Mouse (Mus musculus): ENCODE data around the gene Trappc3l. TPM values are rescaled to one million over a fixed set of nuclear protein-coding genes. Genes with fewer than 3 reads are reported as not detected.
A peak's percentile ranks its signal among the peaks of the same experiment; 100 is the strongest.

Gene Trappc3l
- total and polyA plus RNA-seq, 3 experiments: not detected

DNA sequence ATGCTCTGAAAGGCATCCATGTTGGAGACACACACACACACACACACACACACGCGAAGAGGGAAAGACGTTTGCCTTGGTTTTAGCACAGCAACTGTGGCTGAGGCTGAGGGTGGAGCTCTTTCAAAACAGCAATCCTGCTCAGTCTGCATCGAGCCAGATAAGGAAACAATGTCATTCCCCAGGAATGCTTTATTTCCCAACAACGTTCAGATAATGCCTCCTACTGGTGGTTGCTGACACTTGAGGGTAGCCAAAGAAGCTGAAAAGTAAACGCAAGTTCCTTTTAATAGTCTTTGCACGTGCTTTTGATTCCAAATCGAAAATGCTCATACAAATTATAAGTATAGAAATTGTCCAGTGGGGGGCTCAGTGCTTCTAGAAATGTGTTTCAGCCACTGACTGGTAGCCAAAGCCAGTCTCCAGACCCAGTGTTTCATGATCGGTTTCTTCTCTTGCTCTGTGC lies 59.1 kb downstream of the Trappc3l start, which contains the start of gene Calhm5:
Gene Calhm5, minus strand, starts transcription at position 102 of the 466 bp plus-strand sequence.
- no peak within 1 kb of the TSS for H3K9ac ChIP-seq (ENCODE audit: insufficient read depth, low read depth)
- H3K4me2 ChIP-seq (ENCODE audit: insufficient read depth, low read depth, poor library complexity, severe bottlenecking): peak within 1 kb of the TSS; percentile 97
- H3K36me3 ChIP-seq (replicated peaks in 1 of 2; ENCODE audit: control insufficient read depth in 1 of 2, insufficient read depth in 1 of 2, low read length in 1 of 2): no peaks in the 10 kb centered on the region
- in situ Hi-C loops (cut with MboI; ENCODE audit: low pct_ligation_motif_present, low pct_unique_long_range_greater_than_20kb, low sequenced_read_pairs): no loop called here
- DNase-seq (ENCODE audit: extremely low read depth): no peak
- TF ChIP-seq ETS1 (conservative IDR thresholded peaks at IDR 0.05; ENCODE audit: low read depth, low read length) (no peak), RAD21 (IDR thresholded peaks at IDR 0.05; ENCODE audit: low read depth, low read length) (peak; percentile 54), CTCF (conservative IDR thresholded peaks at IDR 0.05 in 1 of 2, IDR thresholded peaks at IDR 0.05 in 1 of 2; ENCODE audit: low read depth in 2 of 2, low read length in 2 of 2) (peak in 1 of 2 experiments; percentile 61; a peak in 2 of 4 replicates), SMC3 (IDR thresholded peaks at IDR 0.05; ENCODE audit: low read depth, low read length) (peak; percentile 13; the same call in 1 of the 2 replicates), BHLHE40 (IDR thresholded peaks at IDR 0.05; ENCODE audit: low read depth, low read length) (peak; percentile 77), MAX (IDR thresholded peaks at IDR 0.05; ENCODE audit: low read length) (0 out of 2 replicates have a peak, but pooled peaks have one; percentile 33), ZNF384 (IDR thresholded peaks at IDR 0.05; ENCODE audit: low read depth, low read length) (no peak)
- H3K27me3 ChIP-seq (replicated peaks): peaks cover 17% of the 10 kb centered on the region
- no peaks in the 10 kb centered on the region for H3K9me3 ChIP-seq (replicated peaks; ENCODE audit: low read length)
- dilution Hi-C loops (cut with MboI; ENCODE audit: extremely low pct_ligation_motif_present, extremely low pct_unique_long_range_greater_than_20kb, low sequenced_read_pairs): no loop called here
- H3K27ac ChIP-seq (ENCODE audit: insufficient read depth, low read depth): no peak within 1 kb of the TSS
- H3K79me2 ChIP-seq (replicated peaks; ENCODE audit: control insufficient read depth, extremely low read depth, insufficient read depth, poor library complexity, severe bottlenecking): no peaks in the 10 kb centered on the region
- H3K4me3 ChIP-seq (replicated peaks in 1 of 3; ENCODE audit: low read depth in 2 of 3, low read length in 2 of 3, poor library complexity in 1 of 3): peak within 1 kb of the TSS in 2 of 3 experiments; percentile 9 to 38
- H3K4me1 ChIP-seq (ENCODE audit: control insufficient read depth in 1 of 2, insufficient read depth in 2 of 2): peaks cover 4 to 31% of the 10 kb centered on the region in 2 experiments; a peak in 3 of 4 replicates

DNA sequence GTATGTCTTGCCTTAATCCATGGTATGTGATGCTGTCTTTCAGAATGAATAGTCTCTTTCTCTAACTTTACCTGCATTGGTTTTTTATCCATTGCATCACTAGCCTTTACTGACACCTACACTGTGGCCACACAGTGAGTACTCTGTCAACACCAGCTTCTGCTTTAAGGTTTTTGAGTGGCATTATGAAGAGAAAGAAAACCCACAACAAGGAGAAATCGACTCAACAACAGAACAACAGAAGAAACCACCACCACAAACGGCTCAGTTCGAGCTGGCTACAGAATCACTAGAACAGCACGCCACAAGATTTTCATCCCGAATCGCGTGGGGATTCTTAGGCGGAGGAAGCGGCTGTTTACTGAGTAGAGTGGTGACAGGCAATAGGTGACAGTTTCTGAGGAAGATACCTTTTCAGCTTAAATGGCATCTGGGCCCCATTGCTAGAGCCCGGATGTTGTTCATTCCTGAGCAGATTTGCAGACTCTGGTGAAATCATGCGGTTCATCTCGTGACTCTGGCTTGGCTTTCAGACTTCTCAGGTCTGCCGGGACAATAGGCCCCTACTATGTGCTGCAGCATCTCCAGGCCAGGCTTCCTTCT lies 73.6 kb downstream of the Trappc3l start:
- peaks cover 0 to 4% of the 10 kb centered on the region in 2 experiments; a peak in 1 of 4 replicates for H3K4me1 ChIP-seq (ENCODE audit: control insufficient read depth in 1 of 2, insufficient read depth in 2 of 2)
- no peaks in the 10 kb centered on the region for H3K79me2 ChIP-seq (replicated peaks; ENCODE audit: control insufficient read depth, extremely low read depth, insufficient read depth, poor library complexity, severe bottlenecking)
- dilution Hi-C loops (cut with MboI; ENCODE audit: extremely low pct_ligation_motif_present, extremely low pct_unique_long_range_greater_than_20kb, low sequenced_read_pairs) (no loop called here), in situ Hi-C loops (cut with MboI; ENCODE audit: low pct_ligation_motif_present, low pct_unique_long_range_greater_than_20kb, low sequenced_read_pairs) (no loop called here)
- H3K27ac ChIP-seq (ENCODE audit: insufficient read depth, low read depth): no peak overlapping the region
- H3K27me3 ChIP-seq (replicated peaks): no peaks in the 10 kb centered on the region
- H3K4me3 ChIP-seq (replicated peaks in 1 of 3; ENCODE audit: low read depth in 2 of 3, low read length in 2 of 3, poor library complexity in 1 of 3): no peak overlapping the region
- no peak for DNase-seq (ENCODE audit: extremely low read depth)
- H3K36me3 ChIP-seq (replicated peaks in 1 of 2; ENCODE audit: control insufficient read depth in 1 of 2, insufficient read depth in 1 of 2, low read length in 1 of 2): no peaks in the 10 kb centered on the region
- peak overlapping the region; percentile 12 for H3K4me2 ChIP-seq (ENCODE audit: insufficient read depth, low read depth, poor library complexity, severe bottlenecking)
- H3K9me3 ChIP-seq (replicated peaks; ENCODE audit: low read length): no peaks in the 10 kb centered on the region
- no peak for TF ChIP-seq MAX (IDR thresholded peaks at IDR 0.05; ENCODE audit: low read length)
- TF ChIP-seq ZKSCAN1 (IDR thresholded peaks at IDR 0.05; ENCODE audit: borderline replicate concordance, low read depth, low read length): peak; percentile 45; the same call in 1 of the 2 replicates
- no peak for TF ChIP-seq MAZ (IDR thresholded peaks at IDR 0.05; ENCODE audit: low read depth, low read length)
- TF ChIP-seq ZNF384 (IDR thresholded peaks at IDR 0.05; ENCODE audit: low read depth, low read length): no peak
- TF ChIP-seq BHLHE40 (IDR thresholded peaks at IDR 0.05; ENCODE audit: low read depth, low read length): peak; percentile 36; the same call in 1 of the 2 replicates
- TF ChIP-seq MEF2A (IDR thresholded peaks at IDR 0.05; ENCODE audit: borderline replicate concordance, low read depth, low read length): no peak
- no peak for TF ChIP-seq E2F4 (IDR thresholded peaks at IDR 0.05; ENCODE audit: insufficient replicate concordance, low read depth, low read length)
- TF ChIP-seq ETS1 (conservative IDR thresholded peaks at IDR 0.05; ENCODE audit: low read depth, low read length): no peak
- TF ChIP-seq ZMIZ1 (IDR thresholded peaks at IDR 0.05; ENCODE audit: low read depth, low read length): no peak
- TF ChIP-seq MYC (IDR thresholded peaks at IDR 0.05; ENCODE audit: low read depth, low read length): no peak
- TF ChIP-seq GABPA (IDR thresholded peaks at IDR 0.05; ENCODE audit: insufficient replicate concordance, low read depth, low read length): no peak
- H3K9ac ChIP-seq (ENCODE audit: insufficient read depth, low read depth): no peak overlapping the region

Data from CH12.LX (cell line).